ENCODE assay signal across 8 mouse cellular contexts in genomic region chr6:34204971-34205572, GRCm38 (mm10). TPM values are rescaled to one million over a fixed set of nuclear protein-coding genes. Genes with fewer than 3 reads are reported as not detected.
DNase-seq lines count a peak whose midpoint lies in the region; ATAC-seq and TF ChIP-seq lines count a peak whose summit lies in the region.

No protein-coding gene starts in this region.

- H3K27ac ChIP-seq in bone marrow, adult 2 months (ENCODE audit: control insufficient read depth, insufficient read depth, low read depth, low read length, poor library complexity) = no peak overlapping the region

- DNase-seq in adrenal gland, adult (ENCODE audit: inconsistent age in 2 of 2, low spot score in 1 of 2) = peak; percentile 15 to 64
- DNase-seq in adrenal gland, postnatal 4 days (ENCODE audit: low spot score in 2 of 2) = no peak
- DNase-seq in left cerebral cortex, adult 18-20 months (ENCODE audit: low spot score in 2 of 2) = peak; percentile 66 to 75
- DNase-seq in left cerebral cortex, adult 11 months (ENCODE audit: low spot score) = no peak
- DNase-seq in kidney, postnatal 25 days = peak; percentile 47 to 61
- peak; percentile 26 for DNase-seq in lung, postnatal 36 days

- peak; percentile 31; the same call in 1 of the 2 replicates for TF ChIP-seq CTCF in bone marrow, adult 2 months (IDR thresholded peaks at IDR 0.05; ENCODE audit: control insufficient read depth, insufficient read depth, low read length)

- no peak overlapping the region for H3K4me3 ChIP-seq in bone marrow, adult 2 months (replicated peaks; ENCODE audit: control insufficient read depth, low read depth, low read length)

- 46% methylated on average over 8 of the region's 8 CpGs for WGBS in bone marrow, adult 2 months

- no peak for ATAC-seq in activated CD4-positive, CD25-positive, alpha-beta regulatory T cell, adult 4 months

- no peaks in the 10 kb centered on the region for H3K4me1 ChIP-seq in bone marrow, adult 2 months (ENCODE audit: control insufficient read depth, insufficient read depth, low read length)

- TF ChIP-seq POLR2A in bone marrow, adult 2 months (IDR thresholded peaks at IDR 0.05; ENCODE audit: borderline replicate concordance, control insufficient read depth, low read depth, low read length) = no peak

RNA-seq across cellular contexts. Expression of gene Slc35b4, which starts 28.2 kb away (rescaled TPM):
- 10 to 100 TPM; 26.9 to 35.9 TPM for total RNA-seq in adrenal gland, postnatal 4 days (2021)
- total RNA-seq in left cerebral cortex, adult 18-20 months (2021) = 10 to 100 TPM; 67.9 to 71.3 TPM
- 1.9 and 5.1 TPM in 2 replicates for polyA plus RNA-seq in bone marrow, adult 2 months (2011; ENCODE audit: insufficient read depth, insufficient read length, low replicate concordance, missing spikeins)
- 10 to 100 TPM; 24.4 to 29.2 TPM for polyA plus RNA-seq in activated CD4-positive, CD25-positive, alpha-beta regulatory T cell, adult 4 months (2017; shearing (Covaris generic))

Comparison
In these comparisons a context has a peak if more than half of its experiments do, and no peak if none do; other contexts are left out.
1. DNase-seq: peak in adrenal gland, adult (2 of 2), left cerebral cortex, adult 18-20 months (2 of 2), kidney, postnatal 25 days (2 of 2) and lung, postnatal 36 days (single experiment); none in adrenal gland, postnatal 4 days (0 of 2) and left cerebral cortex, adult 11 months (single experiment).